Mouse (Mus musculus) kidney, adult 2 months (tissue): ENCODE results near the gene Tmem231.

ENCODE experiments used
- CTCF ChIP-seq: fragments of 200-500 bp; conservative IDR thresholded peaks from 2 replicates; pipeline ENCODE4 v1.5.1; 2011; ENCODE audit warnings: low read depth, mild to moderate bottlenecking, control low read depth, low read length, moderate library complexity, mixed read lengths; ENCODE audit not compliant: insufficient read depth, insufficient read length
- POLR2A ChIP-seq: fragments of 200-500 bp; IDR thresholded peaks from one replicate; pipeline ENCODE4 v1.6.1; 2011; ENCODE audit warnings: low read depth, low read length, control low read depth

- TF ChIP-seq CTCF (no peak), POLR2A (no peak)
Observed at GRCm38 (mm10) chr8:111877711-111878110, 56.0 kb downstream of the Tmem231 start.
